Mouse (Mus musculus): ENCODE measurements around the gene Clnk. TPM values are rescaled to one million over a fixed set of nuclear protein-coding genes. Genes with fewer than 3 reads are reported as not detected.

Clnk gene
- polyA plus RNA-seq, 1 experiment from 2014 or later = 0.13 TPM

GRCm38 (mm10) chr5:38702091-38702490 lies 174.5 kb downstream of the Clnk start:
- no peaks in the 10 kb centered on the region for H3K27me3 ChIP-seq
- H3K9ac ChIP-seq (replicated peaks) = no peak overlapping the region
- no peaks in the 10 kb centered on the region for H3K36me3 ChIP-seq
- H3K4me3 ChIP-seq = no peak overlapping the region
- no peak overlapping the region for H3K4me2 ChIP-seq (replicated peaks)
- no peaks in the 10 kb centered on the region for H3K4me1 ChIP-seq
- no peak for ATAC-seq (replicated peaks)
- no peaks in the 10 kb centered on the region for H3K9me3 ChIP-seq
- H3K27ac ChIP-seq (replicated peaks) = no peak overlapping the region
- 70% methylated on average over 2 of the region's 2 CpGs for WGBS

GRCm38 (mm10) chr5:38698466-38698865 lies 178.1 kb downstream of the Clnk start:
- no peaks in the 10 kb centered on the region for H3K4me1 ChIP-seq
- 72% methylated on average over 5 of the region's 5 CpGs for WGBS
- ATAC-seq (replicated peaks) = no peak
- H3K4me3 ChIP-seq = no peak overlapping the region
- H3K27ac ChIP-seq (replicated peaks) = no peak overlapping the region
- no peaks in the 10 kb centered on the region for H3K36me3 ChIP-seq
- no peak overlapping the region for H3K4me2 ChIP-seq (replicated peaks)
- H3K9me3 ChIP-seq = no peaks in the 10 kb centered on the region
- no peaks in the 10 kb centered on the region for H3K27me3 ChIP-seq
- H3K9ac ChIP-seq (replicated peaks) = no peak overlapping the region

- Histone ChIP-seq H3K27ac (replicated peaks) (no peak overlapping the region), H3K4me1 (no peaks in the 10 kb centered on the region), H3K27me3 (no peaks in the 10 kb centered on the region), H3K4me3 (no peak overlapping the region), H3K4me2 (replicated peaks) (no peak overlapping the region), H3K9me3 (no peaks in the 10 kb centered on the region), H3K9ac (replicated peaks) (no peak overlapping the region), H3K36me3 (no peaks in the 10 kb centered on the region)
- WGBS = 5% methylated on average over 3 of the region's 3 CpGs
- no peak for ATAC-seq (replicated peaks)
Observed at GRCm38 (mm10) chr5:38698046-38698445, 178.6 kb downstream of the Clnk start.

- no peak for ATAC-seq (replicated peaks)
- H3K9me3 ChIP-seq = no peaks in the 10 kb centered on the region
Observed at GRCm38 (mm10) chr5:38696616-38697375, 179.8 kb downstream of the Clnk start.

GRCm38 (mm10) chr5:38692859-38693258 lies 183.8 kb downstream of the Clnk start:
- Histone ChIP-seq H3K9me3 (no peaks in the 10 kb centered on the region), H3K4me2 (replicated peaks) (no peak overlapping the region), H3K4me1 (no peaks in the 10 kb centered on the region), H3K27me3 (no peaks in the 10 kb centered on the region), H3K27ac (replicated peaks) (no peak overlapping the region), H3K9ac (replicated peaks) (no peak overlapping the region), H3K4me3 (no peak overlapping the region), H3K36me3 (no peaks in the 10 kb centered on the region)
- WGBS = 96% methylated on average over 6 of the region's 6 CpGs
- ATAC-seq (replicated peaks) = no peak

More at GRCm38 (mm10) chr5:38696616-38697375, 179.8 kb downstream of the Clnk start:
- Histone ChIP-seq H3K9ac (replicated peaks) (no peak overlapping the region), H3K36me3 (no peaks in the 10 kb centered on the region), H3K4me2 (replicated peaks) (no peak overlapping the region), H3K27ac (replicated peaks) (no peak overlapping the region), H3K4me3 (no peak overlapping the region), H3K4me1 (no peaks in the 10 kb centered on the region), H3K27me3 (no peaks in the 10 kb centered on the region)
- 74% methylated on average over 8 of the region's 8 CpGs for WGBS

GRCm38 (mm10) chr5:38689186-38689585 lies 187.4 kb downstream of the Clnk start:
- H3K4me3 ChIP-seq = no peak overlapping the region
- H3K9me3 ChIP-seq = no peaks in the 10 kb centered on the region
- H3K27me3 ChIP-seq = no peaks in the 10 kb centered on the region
- H3K36me3 ChIP-seq = no peaks in the 10 kb centered on the region
- WGBS = 88% methylated on average over 6 of the region's 6 CpGs
- H3K4me1 ChIP-seq = peaks cover 4% of the 10 kb centered on the region; the same call in 1 of the 2 replicates
- no peak for ATAC-seq (replicated peaks)
- no peak overlapping the region for H3K27ac ChIP-seq (replicated peaks)
- H3K9ac ChIP-seq (replicated peaks) = no peak overlapping the region
- H3K4me2 ChIP-seq (replicated peaks) = no peak overlapping the region

GRCm38 (mm10) chr5:38687694-38688093 lies 188.9 kb downstream of the Clnk start:
- H3K4me3 ChIP-seq = no peak overlapping the region
- H3K4me2 ChIP-seq (replicated peaks) = no peak overlapping the region
- 77% methylated on average over 1 of the region's 1 CpGs for WGBS
- no peak for ATAC-seq (replicated peaks)
- no peak overlapping the region for H3K27ac ChIP-seq (replicated peaks)
- peaks cover 3% of the 10 kb centered on the region; the same call in 1 of the 2 replicates for H3K36me3 ChIP-seq
- H3K9me3 ChIP-seq = no peaks in the 10 kb centered on the region
- H3K4me1 ChIP-seq = peaks cover 15% of the 10 kb centered on the region
- no peaks in the 10 kb centered on the region for H3K27me3 ChIP-seq
- H3K9ac ChIP-seq (replicated peaks) = no peak overlapping the region

GRCm38 (mm10) chr5:38684164-38684911 lies 192.3 kb downstream of the Clnk start, which contains the start of gene Zfp518b:
Gene Zfp518b, minus strand, starts transcription at chr5:38684826.
- ATAC-seq (replicated peaks) = peak; percentile 94
- H3K9ac ChIP-seq (replicated peaks) = peak within 1 kb of the TSS; percentile 94
- H3K9me3 ChIP-seq = no peaks in the 10 kb centered on the region
- peaks cover 18% of the 10 kb centered on the region for H3K4me1 ChIP-seq
- WGBS = under 1% methylated on average over 83 of the region's 89 CpGs
- no peaks in the 10 kb centered on the region for H3K27me3 ChIP-seq
- H3K4me2 ChIP-seq (replicated peaks) = peak within 1 kb of the TSS; percentile 58
- H3K27ac ChIP-seq (replicated peaks) = peak within 1 kb of the TSS; percentile 90
- peaks cover 36% of the 10 kb centered on the region for H3K36me3 ChIP-seq
- peak within 1 kb of the TSS; percentile 87 for H3K4me3 ChIP-seq

- Histone ChIP-seq H3K4me3 (no peak overlapping the region), H3K9me3 (no peaks in the 10 kb centered on the region), H3K4me1 (no peaks in the 10 kb centered on the region), H3K36me3 (no peaks in the 10 kb centered on the region), H3K4me2 (replicated peaks) (no peak overlapping the region), H3K27ac (replicated peaks) (no peak overlapping the region), H3K9ac (replicated peaks) (no peak overlapping the region), H3K27me3 (no peaks in the 10 kb centered on the region)
- no peak for ATAC-seq (replicated peaks)
- 94% methylated on average over 5 of the region's 5 CpGs for WGBS
Observed at GRCm38 (mm10) chr5:38658836-38659235, 217.8 kb downstream of the Clnk start.

Other genes starting within 250 kb of the Clnk start
- 41.9 and 47.8 TPM in 2 replicates for gene Zfp518b, start 192.0 kb downstream of the Clnk start, polyA plus RNA-seq (2015; fragmentation: Nextera tagmentation; extraction: Ambion mirVana)